Mouse (Mus musculus) heart, postnatal 25 days (tissue): ENCODE results near the gene Kcnh6. TPM values are rescaled to one million over a fixed set of nuclear protein-coding genes. Genes with fewer than 3 reads are reported as not detected.

Experiments used
- DNase-seq: peaks from one replicate; pipeline ENCODE4 v3.0.0; 2022; ENCODE audit warnings: low spot score
- intact Hi-C: fragments of 180-260 bp; cut with DNase I; formaldehyde crosslinking; loops from one replicate; pipeline ENCODE4 v1.15.1; 2025
- total RNA-seq, 2 experiments: library from RNA; stranded (reverse); gene quantifications; 2 replicates each; pipeline ENCODE4 v1.2.3; 2021

The Kcnh6 gene
- under 1 TPM in 1 of 2 experiments, not detected in 1; 0.39 TPM for total RNA-seq

GRCm38 (mm10) chr11:106007821-106008220, at the start of gene Kcnh6:
Kcnh6 (plus strand) TSS chr11:106008124.
- no peak for DNase-seq
- intact Hi-C loops = no loop called here

GRCm38 (mm10) chr11:105958566-105958965, 49.4 kb upstream of the Kcnh6 start:
- intact Hi-C loops = no loop called here

DNA sequence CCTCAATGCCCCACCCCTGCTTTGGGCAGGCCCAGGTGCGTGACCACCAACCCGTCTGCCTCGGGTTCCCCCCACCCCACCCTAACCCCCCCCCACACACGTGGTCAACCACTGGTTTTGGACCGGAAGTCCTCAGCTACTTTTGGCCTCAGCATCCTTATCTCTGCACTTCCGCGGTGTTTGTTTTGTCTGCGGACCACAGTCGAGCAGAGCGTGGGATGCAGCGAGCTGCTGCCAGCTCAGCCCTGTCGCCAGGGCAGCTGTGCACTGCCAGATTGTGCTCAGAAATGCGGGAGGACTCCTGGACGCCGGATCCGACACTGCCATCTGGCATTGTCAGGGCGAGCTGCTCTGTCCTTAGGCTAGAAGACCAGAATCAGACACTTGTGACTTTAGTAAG, 48.6 kb upstream of the Kcnh6 start:
- peak; percentile 60 for DNase-seq
- intact Hi-C loops = no loop called here

More at GRCm38 (mm10) chr11:105958566-105958965, 49.4 kb upstream of the Kcnh6 start:
- DNase-seq = no peak

DNA sequence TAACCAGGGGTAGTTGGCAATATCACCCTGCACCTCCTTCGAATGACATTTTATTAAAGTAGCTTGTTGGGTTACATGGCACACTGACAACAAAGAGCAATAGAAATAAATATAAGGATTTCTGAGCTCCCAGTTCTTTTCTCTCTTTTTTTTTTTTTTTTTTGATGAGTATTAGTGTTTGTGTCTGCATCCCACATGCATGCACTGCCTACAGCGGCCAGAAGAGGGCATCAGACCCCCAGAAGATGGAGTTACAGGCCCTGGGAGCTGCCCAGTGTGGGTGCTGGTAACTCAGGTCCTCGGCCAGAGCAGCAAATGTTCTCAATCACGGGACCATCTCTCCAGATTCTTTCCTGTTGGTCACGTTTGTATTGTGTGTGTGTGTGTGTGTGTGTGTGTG, 43.2 kb upstream of the Kcnh6 start:
- DNase-seq = no peak
- intact Hi-C loops = no loop called here

- intact Hi-C loops = loop anchor here (2.0 kb wide), 1 partner anchor 19 kb away; no protein-coding TSS in a partner anchor
- DNase-seq = no peak
These were observed 41.6 kb upstream of the Kcnh6 start for GRCm38 (mm10) chr11:105966288-105966687.

- DNase-seq = no peak
These were observed 40.0 kb upstream of the Kcnh6 start, which contains the start of gene Ace for GRCm38 (mm10) chr11:105967741-105968574. Ace (plus strand) TSS chr11:105967945.

GRCm38 (mm10) chr11:105968948-105969347, 39.0 kb upstream of the Kcnh6 start:
- intact Hi-C loops = no loop called here
- no peak for DNase-seq

More at GRCm38 (mm10) chr11:105967741-105968574, 40.0 kb upstream of the Kcnh6 start, which contains the start of gene Ace:
- intact Hi-C loops = loop anchor here (2.0 kb wide), 1 partner anchor 21 kb away; no protein-coding TSS in a partner anchor

DNA sequence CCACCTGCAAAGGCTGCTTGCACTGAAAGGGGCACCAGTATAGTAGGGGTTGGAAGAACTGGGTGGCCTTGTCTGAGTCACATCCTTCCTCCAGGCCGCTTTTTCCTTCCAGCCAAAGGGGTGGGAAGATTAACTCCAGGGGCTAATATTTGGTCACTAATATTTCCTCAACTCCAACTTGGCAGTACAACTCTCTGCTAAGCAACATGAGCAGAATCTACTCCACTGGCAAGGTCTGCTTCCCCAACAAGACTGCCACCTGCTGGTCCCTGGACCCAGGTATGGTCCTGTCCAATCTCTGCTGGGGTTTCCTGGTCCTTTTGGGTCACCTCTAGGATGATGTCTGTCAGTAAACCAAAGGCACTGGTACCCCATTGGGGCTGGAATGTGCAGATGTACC, 38.4 kb upstream of the Kcnh6 start:
- DNase-seq = no peak
- intact Hi-C loops = no loop called here

GRCm38 (mm10) chr11:105974593-105974992, 33.3 kb upstream of the Kcnh6 start:
- DNase-seq = no peak
- intact Hi-C loops = no loop called here

DNA sequence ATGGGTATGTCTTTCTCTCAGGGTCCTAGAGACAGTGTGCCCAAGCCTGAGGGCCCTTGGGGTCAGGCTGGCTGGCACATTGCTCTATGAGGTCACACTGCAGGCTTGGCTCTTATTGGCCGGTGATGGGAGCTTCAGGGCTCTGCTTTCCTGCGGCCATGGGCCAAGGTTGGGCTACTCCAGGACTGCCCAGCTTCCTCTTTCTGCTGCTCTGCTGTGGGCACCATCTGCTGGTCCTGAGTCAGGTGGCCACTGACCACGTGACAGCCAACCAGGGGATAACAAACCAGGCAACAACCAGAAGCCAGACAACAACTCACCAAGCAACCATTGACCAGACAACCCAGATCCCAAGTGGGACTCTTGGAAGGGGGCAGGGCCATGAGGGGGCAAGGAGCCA, 32.9 kb upstream of the Kcnh6 start:
- no peak for DNase-seq
- intact Hi-C loops = no loop called here

DNA sequence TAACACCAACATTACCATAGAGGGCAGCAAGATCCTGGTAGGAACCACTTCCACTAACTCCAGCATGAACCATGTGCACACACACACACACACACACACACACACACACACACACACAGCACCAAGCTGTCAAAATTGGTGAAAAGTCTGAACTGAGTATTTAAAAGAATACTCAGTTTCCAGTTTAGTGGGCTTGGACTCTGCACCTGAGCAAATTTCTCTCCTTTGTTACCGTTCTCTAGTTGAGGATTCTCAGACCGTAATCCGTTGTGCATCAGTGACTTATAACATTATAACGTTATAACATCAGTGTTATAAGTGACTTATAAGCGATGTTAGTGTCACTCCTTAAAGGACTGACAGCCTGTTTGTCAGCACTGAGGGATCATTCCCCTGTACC, 32.3 kb upstream of the Kcnh6 start:
- intact Hi-C loops = no loop called here
- DNase-seq = no peak

DNA sequence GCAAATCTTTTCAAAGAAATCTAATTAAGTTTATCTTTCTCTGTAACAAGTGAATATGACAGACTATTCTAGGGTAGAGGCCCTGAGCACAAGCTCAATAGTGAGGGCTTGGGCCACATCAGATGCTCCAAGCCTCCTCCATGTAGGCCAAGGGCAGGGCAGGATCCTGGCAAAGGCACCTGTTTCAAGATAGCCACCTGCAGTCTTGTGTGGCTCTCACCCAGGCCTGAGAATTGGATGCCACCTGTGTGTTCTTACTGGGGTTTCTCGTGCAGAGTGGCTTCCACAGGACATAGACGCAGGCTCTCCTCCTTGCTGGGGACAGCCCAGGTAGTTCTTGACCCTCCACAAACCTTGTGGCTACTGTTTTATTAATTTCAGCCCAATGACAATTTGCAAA, 29.7 kb upstream of the Kcnh6 start:
- intact Hi-C loops = no loop called here
- DNase-seq = no peak

- no peak for DNase-seq
- intact Hi-C loops = no loop called here
These were observed 29.3 kb upstream of the Kcnh6 start for GRCm38 (mm10) chr11:105978634-105979033.

DNA sequence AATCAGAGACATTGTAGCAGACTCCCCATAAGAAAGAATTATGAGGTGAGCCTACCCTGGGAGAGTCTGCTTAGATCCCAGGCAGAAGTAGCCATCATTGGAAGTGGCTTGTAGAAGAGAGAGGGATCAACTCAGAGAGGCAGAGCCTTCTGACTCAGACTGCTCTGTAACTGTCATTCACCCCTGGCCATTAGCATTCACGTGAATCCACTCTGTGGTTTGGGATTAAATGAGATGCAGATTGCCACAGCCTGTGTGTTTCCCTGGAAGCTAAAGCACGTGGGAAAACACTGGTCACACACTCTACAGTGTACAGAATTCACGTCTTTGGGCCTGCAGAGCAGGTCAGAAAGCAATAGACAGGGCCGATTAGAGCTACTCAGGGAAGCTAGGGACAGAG, 23.5 kb upstream of the Kcnh6 start:
- intact Hi-C loops = no loop called here
- no peak for DNase-seq

DNA sequence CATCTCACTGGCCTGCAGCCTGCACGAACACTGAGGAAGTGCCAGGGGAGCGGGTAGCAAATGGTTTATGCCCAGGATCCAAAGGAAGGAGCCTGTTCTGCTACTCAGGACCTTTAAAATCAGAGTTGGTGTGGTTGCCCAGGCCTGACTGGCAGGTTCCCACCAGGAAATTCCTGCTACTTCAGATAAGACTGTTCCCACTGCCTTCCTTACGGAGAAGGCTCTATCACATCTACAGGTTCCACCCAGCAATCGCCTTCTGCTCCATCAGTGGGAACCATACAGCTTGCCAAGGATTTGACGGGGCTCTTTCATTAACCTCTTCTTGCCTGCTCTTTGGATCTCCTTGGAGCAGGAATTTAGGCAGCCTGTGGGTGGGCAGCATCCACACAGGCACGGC, 20.5 kb upstream of the Kcnh6 start:
- intact Hi-C loops = no loop called here
- DNase-seq = no peak

GRCm38 (mm10) chr11:105989446-105989845, 18.5 kb upstream of the Kcnh6 start:
- DNase-seq = no peak
- intact Hi-C loops = no loop called here

DNA sequence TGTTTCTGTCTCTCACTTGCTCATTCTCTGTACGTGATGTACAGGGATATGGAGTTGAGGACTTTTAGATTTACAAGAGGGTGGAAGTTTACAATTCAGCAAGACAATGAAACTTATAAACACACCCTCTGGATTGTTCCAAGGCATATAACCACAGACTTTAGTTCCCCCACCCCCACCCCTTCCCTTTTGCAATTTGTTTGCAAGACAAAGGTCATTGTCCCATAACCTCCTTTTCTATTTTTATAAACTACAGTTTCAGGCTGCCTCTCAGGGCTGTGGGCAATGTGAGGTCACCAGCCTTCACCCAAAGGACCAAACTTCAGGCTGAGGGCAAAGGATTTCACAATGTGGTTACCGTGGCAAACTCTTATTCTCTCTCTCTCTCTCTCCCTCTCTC, 17.7 kb upstream of the Kcnh6 start:
- DNase-seq = no peak
- intact Hi-C loops = no loop called here

- no peak for DNase-seq
- intact Hi-C loops = no loop called here
These were observed 13.5 kb upstream of the Kcnh6 start, which contains the start of gene Ace3 for GRCm38 (mm10) chr11:105994375-105994774. Ace3 (plus strand) TSS chr11:105994675.

DNA sequence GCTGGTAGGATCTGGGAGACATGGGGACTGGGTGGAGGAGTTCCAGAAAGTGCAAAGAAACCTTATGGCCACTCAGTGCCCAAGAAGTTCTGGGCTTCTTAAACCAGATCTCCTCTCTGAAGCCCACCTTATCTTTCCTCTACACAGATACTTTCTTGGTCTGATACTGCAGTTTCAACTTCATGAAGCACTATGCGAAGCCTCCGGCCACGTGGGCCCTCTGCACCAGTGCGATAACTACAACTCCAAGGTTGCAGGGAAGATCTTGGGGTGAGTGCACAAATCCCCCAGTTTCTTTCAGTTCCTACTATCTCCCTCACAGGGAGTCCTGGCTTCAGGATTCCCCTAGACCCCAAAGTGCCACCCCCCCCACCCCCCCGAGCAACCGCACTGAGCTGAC, 7.9 kb upstream of the Kcnh6 start:
- intact Hi-C loops = loop anchor here (2.0 kb wide), 1 partner anchor 27 kb away; no protein-coding TSS in a partner anchor
- no peak for DNase-seq

DNA sequence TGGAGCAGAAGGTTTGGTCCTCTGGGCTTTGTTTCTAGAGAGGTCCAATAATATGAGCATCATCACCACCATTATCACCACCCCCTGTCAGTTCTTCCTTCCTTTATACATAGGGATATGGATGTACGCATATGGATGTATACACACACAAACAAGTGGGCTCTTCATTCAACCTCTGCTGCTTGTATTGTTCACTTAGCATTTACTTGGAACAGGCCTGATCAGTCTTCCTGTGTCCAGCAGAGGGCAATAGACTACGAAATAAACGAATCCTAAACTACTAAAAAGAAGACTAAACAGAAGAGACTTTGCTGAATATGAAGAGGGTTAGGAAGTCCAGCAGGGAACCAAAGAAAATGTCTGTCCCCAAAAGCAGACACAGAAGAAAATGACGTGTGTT, 6.2 kb upstream of the Kcnh6 start:
- DNase-seq = no peak
- intact Hi-C loops = loop anchor here (2.0 kb wide), 2 partner anchors 25 to 73 kb away; no protein-coding TSS in a partner anchor

- no peak for DNase-seq
- intact Hi-C loops = no loop called here
These were observed 3.3 kb upstream of the Kcnh6 start for GRCm38 (mm10) chr11:106004576-106004975.
